Mouse (Mus musculus) large intestine, adult 2 months (tissue): ENCODE measurements around the gene Abcf3. TPM values are rescaled to one million over a fixed set of nuclear protein-coding genes. Genes with fewer than 3 reads are reported as not detected.

Experiments
- DNase-seq: peaks from one replicate; pipeline ENCODE4 v3.0.0-alpha.2; 2012; ENCODE audit warnings: low read depth, low spot score
- WGBS: fragments of 180-500 bp; shearing (Covaris S2); methylation state at CpG from one replicate; pipeline ENCODE4 v1.1.7; 2018; 5-methylcytosine and 5-hydroxymethylcytosine counted together
- polyA plus RNA-seq: library from polyadenylated mRNA; depleted of rRNA; stranded (reverse); fragments of >200 nt; gene quantifications from 2 replicates; pipeline ENCODE4 v1.2.3, GENCODE M21; 2012; rRNA removed

The Abcf3 gene
- polyA plus RNA-seq, 1 experiment = 35.9 TPM

DNA sequence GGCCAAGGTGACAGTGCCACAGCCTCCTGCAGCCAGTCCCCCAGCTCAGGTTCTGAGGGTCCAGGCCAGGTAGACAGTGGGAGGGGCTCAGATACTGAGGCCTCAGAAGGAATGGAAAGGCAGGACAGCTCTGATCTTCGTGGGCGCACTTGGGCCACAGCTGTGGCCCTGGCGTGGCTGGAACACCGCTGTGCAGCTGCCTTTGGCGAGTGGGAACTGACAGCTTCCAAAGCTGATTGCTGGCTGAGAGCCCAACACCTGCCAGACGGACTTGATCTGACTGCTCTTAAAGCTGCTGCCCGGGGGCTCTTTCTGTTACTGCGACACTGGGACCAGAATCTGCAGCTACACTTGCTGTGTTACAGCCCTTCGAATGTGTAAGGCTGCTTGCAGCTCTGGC lies 56.3 kb downstream of the Abcf3 start:
- DNase-seq = no peak
- 61% methylated on average over 9 of the region's 9 CpGs for WGBS

DNA sequence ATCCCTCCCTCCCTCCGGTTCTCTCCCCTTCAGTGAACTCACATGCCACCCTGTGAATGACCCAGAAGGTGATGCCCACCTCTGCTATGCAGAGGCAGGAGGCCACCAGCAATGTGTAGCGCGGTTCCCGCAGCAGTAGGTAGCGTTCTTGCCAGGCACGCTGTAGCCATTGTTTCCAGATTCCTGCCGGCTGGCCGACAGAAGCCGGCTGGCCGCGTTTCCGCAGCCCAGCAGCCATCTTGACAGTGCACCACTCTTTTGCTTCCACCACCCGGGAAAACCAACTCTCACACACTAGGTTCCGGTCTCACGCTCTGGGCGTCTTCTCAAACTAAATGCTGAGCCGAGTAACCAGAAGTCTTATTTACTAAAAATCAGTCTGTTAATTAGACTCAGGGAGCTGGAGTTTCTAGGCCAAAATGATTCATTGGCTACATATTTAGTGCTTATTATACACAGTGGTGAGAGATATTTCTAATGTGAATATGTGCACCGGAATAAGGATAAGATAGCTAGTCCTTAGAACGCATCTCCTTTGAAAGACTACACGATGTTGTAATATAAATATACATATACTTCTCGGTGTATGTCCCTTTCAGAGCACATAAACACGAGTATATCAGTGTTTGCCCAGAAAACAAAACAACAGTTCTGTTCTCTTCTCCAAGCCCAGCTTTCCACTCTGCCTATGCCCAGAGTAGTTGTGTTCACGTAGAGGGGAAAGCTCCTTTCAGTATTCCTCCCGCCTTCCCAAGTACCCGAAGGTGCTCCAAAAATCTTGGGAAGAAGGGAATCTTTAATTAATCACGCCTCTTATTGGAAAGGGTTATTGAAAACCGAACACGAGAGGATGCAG lies 62.4 kb downstream of the Abcf3 start:
- DNase-seq = no peak
- under 1% methylated on average over 28 of the region's 28 CpGs for WGBS

Other genes with a start within 250 kb of the Abcf3 start
- 43.5 and 46.1 TPM in 2 replicates for gene Parl, start 246.2 kb upstream of the Abcf3 start, polyA plus RNA-seq
- gene Cyp2ab1, start 223.2 kb upstream of the Abcf3 start, polyA plus RNA-seq = 0.12 and 0.38 TPM in 2 replicates
- gene Abcc5, start 122.2 kb upstream of the Abcf3 start, polyA plus RNA-seq = 15.0 and 22.3 TPM in 2 replicates
- gene Eif2b5, start 49.8 kb upstream of the Abcf3 start, polyA plus RNA-seq = 28.8 and 30.9 TPM in 2 replicates
- 18.4 and 32.2 TPM in 2 replicates for gene Dvl3, start 31.6 kb upstream of the Abcf3 start, polyA plus RNA-seq
- 553 and 587 TPM in 2 replicates for gene Ap2m1, start 13.1 kb upstream of the Abcf3 start, polyA plus RNA-seq
- 2.2 and 4.6 TPM in 2 replicates for gene Vwa5b2, start 40.9 kb downstream of the Abcf3 start, polyA plus RNA-seq
- gene Eef1akmt4, start 63.0 kb downstream of the Abcf3 start, polyA plus RNA-seq = 16.9 and 18.6 TPM in 2 replicates
- gene Gm49333, start 63.0 kb downstream of the Abcf3 start, polyA plus RNA-seq = 0.16 TPM in 1 of 2 replicates, not detected in the other
- gene Alg3, start 63.2 kb downstream of the Abcf3 start, polyA plus RNA-seq = 21.1 and 24.1 TPM in 2 replicates
- 2.0 and 3.3 TPM in 2 replicates for gene Camk2n2, start 72.7 kb downstream of the Abcf3 start, polyA plus RNA-seq
- 0.43 and 0.49 TPM in 2 replicates for gene Ece2, start 81.3 kb downstream of the Abcf3 start, polyA plus RNA-seq
- gene Psmd2, start 103.1 kb downstream of the Abcf3 start, polyA plus RNA-seq = 96.4 and 100 TPM in 2 replicates
- gene Eif4g1, start 119.7 kb downstream of the Abcf3 start, polyA plus RNA-seq = 150 and 288 TPM in 2 replicates
- 3.4 and 3.8 TPM in 2 replicates for gene Fam131a, start 144.7 kb downstream of the Abcf3 start, polyA plus RNA-seq
- 27.7 and 28.1 TPM in 2 replicates for gene Polr2h, start 169.1 kb downstream of the Abcf3 start, polyA plus RNA-seq
- gene Clcn2, start 169.2 kb downstream of the Abcf3 start, polyA plus RNA-seq = 87.7 and 159 TPM in 2 replicates
- gene Chrd, start 184.6 kb downstream of the Abcf3 start, polyA plus RNA-seq = 2.4 and 3.6 TPM in 2 replicates
- 10.2 and 11.9 TPM in 2 replicates for gene Thpo, start 185.9 kb downstream of the Abcf3 start, polyA plus RNA-seq